Mouse (Mus musculus) MEL (cell line): ENCODE measurements at regions not wholly inside any gene's neighbourhood (a gene's known extent, or its start where the extent isn't known, plus 50 kb on each side); places are given as distances from the start of the nearest gene placed in this dataset.

ENCODE experiments used
- CHD2 ChIP-seq: IDR thresholded peaks from 2 replicates; pipeline ENCODE4 v1.6.1; 2011; ENCODE audit warnings: low read length, improper control_type of control experiment
- E2F4 ChIP-seq: IDR thresholded peaks from 2 replicates; pipeline ENCODE4 v1.6.1; 2011; ENCODE audit warnings: low read depth, low read length, improper control_type of control experiment, borderline replicate concordance
- EP300 ChIP-seq, 2 experiments: IDR thresholded peaks; 2 replicates each; pipeline ENCODE4 v1.6.1; 2011; ENCODE audit warnings: improper control_type of control experiment in 2 of 2, low read length in 2 of 2, low read depth in 1 of 2, mild to moderate bottlenecking in 1 of 2
- GABPA ChIP-seq: IDR thresholded peaks from 2 replicates; pipeline ENCODE4 v1.6.1; 2012; ENCODE audit warnings: low read depth, mild to moderate bottlenecking, inconsistent platforms, low read length, improper control_type of control experiment, moderate library complexity
- GATA1 ChIP-seq: IDR thresholded peaks from 2 replicates; pipeline ENCODE4 v1.6.1; 2011; ENCODE audit warnings: low read depth, low read length, improper control_type of control experiment
- MAX ChIP-seq: IDR thresholded peaks from 2 replicates; pipeline ENCODE4 v1.6.1; 2011; ENCODE audit warnings: low read length, improper control_type of control experiment
- MEF2A ChIP-seq: IDR thresholded peaks from 2 replicates; pipeline ENCODE4 v1.6.1; 2014; ENCODE audit warnings: low read depth, mild to moderate bottlenecking, inconsistent platforms, low read length, improper control_type of control experiment; ENCODE audit not compliant: poor library complexity, insufficient replicate concordance, severe bottlenecking; ENCODE audit errors: extremely low read depth
- NRF1 ChIP-seq: IDR thresholded peaks from 2 replicates; pipeline ENCODE4 v1.6.1; 2014; ENCODE audit warnings: low read depth, mild to moderate bottlenecking, inconsistent platforms, low read length, improper control_type of control experiment, moderate library complexity; ENCODE audit not compliant: poor library complexity, insufficient read depth, severe bottlenecking
- POLR2A ChIP-seq, 2 experiments: IDR thresholded peaks; 2 replicates each; pipeline ENCODE4 v1.6.1; 2011 to 2012; ENCODE audit warnings: low read length in 2 of 2, mild to moderate bottlenecking in 2 of 2, control low read depth in 1 of 2, improper control_type of control experiment in 1 of 2, low read depth in 1 of 2, moderate library complexity in 1 of 2; ENCODE audit not compliant: control insufficient read depth in 1 of 2, insufficient read depth in 1 of 2, poor library complexity in 1 of 2
- POLR2AphosphoS2 ChIP-seq: IDR thresholded peaks from 2 replicates; pipeline ENCODE4 v1.6.1; 2011; ENCODE audit warnings: low read length, improper control_type of control experiment
- RAD21 ChIP-seq: IDR thresholded peaks from 2 replicates; pipeline ENCODE4 v1.6.1; 2011; ENCODE audit warnings: mild to moderate bottlenecking, low read depth, low read length, improper control_type of control experiment
- SMC3 ChIP-seq: IDR thresholded peaks from 2 replicates; pipeline ENCODE4 v1.6.1; 2011; ENCODE audit warnings: low read depth, low read length, improper control_type of control experiment
- TAL1 ChIP-seq: IDR thresholded peaks from 2 replicates; pipeline ENCODE4 v1.6.1; 2012; ENCODE audit warnings: mild to moderate bottlenecking, inconsistent platforms, low read length, moderate library complexity, mixed read lengths

DNA sequence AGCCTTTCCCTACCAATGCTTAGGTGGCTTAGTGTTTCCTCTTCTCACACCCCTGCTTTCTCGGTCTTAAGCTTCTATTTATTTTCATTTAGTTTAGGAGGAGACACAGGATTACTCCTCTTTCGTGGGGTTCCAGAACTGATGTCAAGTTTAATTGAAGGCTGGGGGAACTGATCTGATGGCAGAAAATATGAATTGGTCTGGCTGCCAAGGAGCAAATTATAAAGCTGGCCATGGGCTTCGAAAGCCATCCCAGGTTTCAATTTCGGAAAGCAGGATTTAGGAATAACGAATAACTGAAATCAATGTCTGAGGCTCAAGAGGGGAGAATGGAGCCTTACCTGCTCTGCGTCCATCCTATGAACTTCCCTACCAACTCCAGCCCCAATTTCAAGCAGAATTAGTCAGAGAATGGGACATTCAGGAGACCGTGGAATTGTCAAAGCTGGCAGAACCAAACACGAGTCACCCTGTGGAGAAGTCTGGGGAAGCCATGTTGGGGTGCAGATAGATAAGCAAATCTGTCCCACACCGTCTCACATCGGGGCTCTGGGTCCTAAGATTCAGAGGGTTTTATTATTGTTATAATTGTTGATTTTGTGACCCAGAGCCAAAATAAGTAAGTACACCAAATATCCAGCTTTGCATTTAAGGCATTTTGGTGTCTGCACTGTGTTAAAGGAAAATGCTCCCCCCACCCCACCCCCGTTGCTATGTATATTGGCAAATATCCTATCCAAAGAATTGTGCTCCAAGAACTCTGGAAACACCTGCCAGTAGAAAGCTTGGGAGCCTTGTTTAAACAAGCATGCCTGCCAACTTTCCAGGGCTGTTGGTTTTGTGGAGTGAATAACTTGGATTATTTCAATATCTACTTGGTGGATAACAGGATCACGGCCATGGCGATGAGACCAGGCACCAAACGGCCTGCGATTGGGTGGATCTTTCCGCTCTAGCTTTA, 56.5 kb upstream of the Tgfbr2 start:
- TF ChIP-seq POLR2A (IDR thresholded peaks at IDR 0.05; ENCODE audit: control insufficient read depth in 1 of 2, insufficient read depth in 1 of 2, low read depth in 1 of 2, low read length in 2 of 2, poor library complexity in 1 of 2) (no peak), TAL1 (no peak), GATA1 (no peak), MEF2A (no peak), MAX (no peak), EP300 (IDR thresholded peaks at IDR 0.05; ENCODE audit: low read depth in 1 of 2, low read length in 2 of 2) (no peak), RAD21 (no peak), SMC3 (no peak), GABPA (no peak), NRF1 (no peak), POLR2AphosphoS2 (no peak), E2F4 (no peak), CHD2 (no peak)
